Mouse (Mus musculus): Measurements from ENCODE around the gene Shank2. TPM values are rescaled to one million over a fixed set of nuclear protein-coding genes. Genes with fewer than 3 reads are reported as not detected.

Gene Shank2
- polyA plus RNA-seq, 1 experiment from 2014 or later, result 0.76 TPM

DNA sequence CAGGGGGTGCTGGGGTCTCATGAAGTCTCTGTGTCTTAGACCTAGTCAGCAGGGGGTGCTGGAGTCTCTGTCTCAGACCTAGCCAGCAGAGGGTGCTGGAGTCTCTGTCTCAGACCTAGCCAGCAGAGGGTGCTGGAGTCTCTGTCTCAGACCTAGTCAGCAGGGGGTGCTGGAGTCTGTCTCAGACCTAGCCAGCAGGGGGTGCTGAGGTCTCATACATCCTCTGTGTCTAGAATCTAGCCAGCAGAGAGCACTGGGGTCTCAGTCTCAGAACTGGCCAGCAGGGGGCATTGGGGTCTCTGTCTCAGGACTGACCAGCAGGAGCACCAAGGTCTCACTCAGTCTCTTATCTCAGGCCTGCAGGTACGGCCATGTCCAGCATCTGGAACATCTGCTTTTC, 79.7 kb downstream of the Shank2 start:
- no peak overlapping the region for H3K9ac ChIP-seq (replicated peaks; ENCODE audit: low read depth)
- H3K4me2 ChIP-seq (replicated peaks; ENCODE audit: low read depth, low read length), result no peak overlapping the region
- no peaks in the 10 kb centered on the region for H3K27me3 ChIP-seq (replicated peaks; ENCODE audit: insufficient read depth, low read length)
- no peak overlapping the region for H3K27ac ChIP-seq (ENCODE audit: low read length)
- H3K9me3 ChIP-seq (ENCODE audit: low read length), result no peaks in the 10 kb centered on the region
- H3K4me1 ChIP-seq (ENCODE audit: insufficient read depth, low read depth, low read length), result no peaks in the 10 kb centered on the region
- H3K36me3 ChIP-seq (ENCODE audit: insufficient read depth, low read length), result no peaks in the 10 kb centered on the region
- TF ChIP-seq EP300 (IDR thresholded peaks at IDR 0.05) (no peak), CTCF (IDR thresholded peaks at IDR 0.05) (peak; percentile 79)
- ATAC-seq, result peak; percentile 59
- H3K4me3 ChIP-seq (ENCODE audit: low read depth, low read length), result no peak overlapping the region
- DNase-seq (ENCODE audit: low spot score), result peak; percentile 12
- WGBS, result 79% methylated on average over 1 of the region's 1 CpGs

DNA sequence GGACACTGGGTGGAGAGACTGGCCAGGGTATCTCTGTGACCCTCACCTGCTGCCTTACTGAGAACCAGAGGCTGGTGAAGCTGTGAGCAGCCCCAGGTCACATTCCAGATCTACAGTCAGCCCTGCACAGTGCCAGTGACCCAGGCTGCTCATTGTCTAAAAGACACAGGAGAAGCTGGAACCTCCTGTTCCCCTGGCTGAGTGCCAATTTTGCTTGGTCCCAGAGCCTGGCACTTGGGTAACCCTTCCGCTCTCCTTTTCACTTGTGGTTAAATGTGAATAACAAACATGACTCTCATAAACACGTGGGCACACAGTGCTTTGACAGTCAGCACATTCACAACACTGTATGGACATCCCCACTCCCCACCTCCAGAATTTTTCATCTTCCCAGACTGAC, 80.2 kb downstream of the Shank2 start:
- H3K4me1 ChIP-seq (ENCODE audit: insufficient read depth, low read depth, low read length), result no peaks in the 10 kb centered on the region
- no peak overlapping the region for H3K4me3 ChIP-seq (ENCODE audit: low read depth, low read length)
- no peaks in the 10 kb centered on the region for H3K9me3 ChIP-seq (ENCODE audit: low read length)
- H3K36me3 ChIP-seq (ENCODE audit: insufficient read depth, low read length), result no peaks in the 10 kb centered on the region
- TF ChIP-seq CTCF (IDR thresholded peaks at IDR 0.05), result no peak
- WGBS, result 79% methylated on average over 2 of the region's 2 CpGs
- no peak overlapping the region for H3K27ac ChIP-seq (ENCODE audit: low read length)
- ATAC-seq (0 out of 2 replicates have a peak, but pooled peaks have one; percentile 12), DNase-seq (ENCODE audit: low spot score) (peak; percentile 7)
- no peak overlapping the region for H3K9ac ChIP-seq (replicated peaks; ENCODE audit: low read depth)
- H3K27me3 ChIP-seq (replicated peaks; ENCODE audit: insufficient read depth, low read length), result no peaks in the 10 kb centered on the region
- no peak overlapping the region for H3K4me2 ChIP-seq (replicated peaks; ENCODE audit: low read depth, low read length)

DNA sequence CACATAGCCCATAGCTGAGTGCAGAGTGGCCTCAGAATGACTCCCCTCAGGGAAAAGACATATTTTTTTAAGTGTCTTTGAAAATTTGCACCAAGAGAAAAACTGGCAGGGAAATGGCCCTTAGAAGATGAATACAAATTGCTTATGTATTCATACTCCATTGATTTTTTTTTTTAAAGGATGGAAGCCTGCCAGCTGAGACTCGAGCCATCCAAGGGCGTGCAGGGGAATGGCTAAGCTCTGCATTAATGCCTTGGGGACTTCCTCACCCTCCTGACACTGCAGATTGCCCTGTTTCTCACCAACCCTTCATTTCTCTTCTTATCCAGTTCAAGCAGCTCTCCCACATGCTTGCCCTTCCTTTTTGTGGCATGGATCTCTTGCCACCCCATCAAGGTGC, 85.5 kb downstream of the Shank2 start:
- Histone ChIP-seq H3K4me2 (replicated peaks; ENCODE audit: low read depth, low read length) (no peak overlapping the region), H3K36me3 (ENCODE audit: insufficient read depth, low read length) (no peaks in the 10 kb centered on the region), H3K4me1 (ENCODE audit: insufficient read depth, low read depth, low read length) (no peaks in the 10 kb centered on the region), H3K27ac (ENCODE audit: low read length) (no peak overlapping the region), H3K4me3 (ENCODE audit: low read depth, low read length) (no peak overlapping the region), H3K9ac (replicated peaks; ENCODE audit: low read depth) (no peak overlapping the region), H3K9me3 (ENCODE audit: low read length) (no peaks in the 10 kb centered on the region), H3K27me3 (replicated peaks; ENCODE audit: insufficient read depth, low read length) (no peaks in the 10 kb centered on the region)
- no peak for ATAC-seq
- WGBS, result 27% methylated on average over 2 of the region's 2 CpGs
- TF ChIP-seq CTCF (IDR thresholded peaks at IDR 0.05) (no peak), EP300 (IDR thresholded peaks at IDR 0.05) (no peak)
- no peak for DNase-seq (ENCODE audit: low spot score)

DNA sequence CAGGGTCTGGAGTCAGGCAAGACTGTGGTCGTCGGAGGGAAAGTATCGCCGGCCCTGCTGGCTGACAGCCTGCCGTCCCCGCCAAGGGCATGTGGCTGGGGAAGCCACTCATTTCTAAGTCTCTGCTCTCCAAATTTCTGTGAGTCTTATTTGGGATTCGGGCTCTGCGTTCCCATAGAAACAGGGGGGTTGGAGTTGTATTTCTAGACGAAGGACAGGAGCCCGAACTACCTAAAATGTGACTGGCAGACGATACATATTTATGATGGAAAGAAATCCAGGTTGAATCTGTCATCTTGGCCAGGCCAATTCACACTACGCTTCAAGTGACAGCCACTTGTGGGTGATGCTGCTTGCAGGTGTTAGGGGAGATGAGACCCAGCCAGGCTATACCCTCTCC, 92.4 kb downstream of the Shank2 start:
- Histone ChIP-seq H3K9ac (replicated peaks; ENCODE audit: low read depth) (no peak overlapping the region), H3K9me3 (ENCODE audit: low read length) (no peaks in the 10 kb centered on the region), H3K4me1 (ENCODE audit: insufficient read depth, low read depth, low read length) (no peaks in the 10 kb centered on the region), H3K36me3 (ENCODE audit: insufficient read depth, low read length) (no peaks in the 10 kb centered on the region), H3K27me3 (replicated peaks; ENCODE audit: insufficient read depth, low read length) (no peaks in the 10 kb centered on the region), H3K4me2 (replicated peaks; ENCODE audit: low read depth, low read length) (no peak overlapping the region), H3K4me3 (ENCODE audit: low read depth, low read length) (no peak overlapping the region), H3K27ac (ENCODE audit: low read length) (no peak overlapping the region)
- TF ChIP-seq CTCF (IDR thresholded peaks at IDR 0.05) (no peak), EP300 (IDR thresholded peaks at IDR 0.05) (no peak)
- no peak for DNase-seq (ENCODE audit: low spot score)
- WGBS, result 84% methylated on average over 12 of the region's 12 CpGs
- ATAC-seq, result no peak

DNA sequence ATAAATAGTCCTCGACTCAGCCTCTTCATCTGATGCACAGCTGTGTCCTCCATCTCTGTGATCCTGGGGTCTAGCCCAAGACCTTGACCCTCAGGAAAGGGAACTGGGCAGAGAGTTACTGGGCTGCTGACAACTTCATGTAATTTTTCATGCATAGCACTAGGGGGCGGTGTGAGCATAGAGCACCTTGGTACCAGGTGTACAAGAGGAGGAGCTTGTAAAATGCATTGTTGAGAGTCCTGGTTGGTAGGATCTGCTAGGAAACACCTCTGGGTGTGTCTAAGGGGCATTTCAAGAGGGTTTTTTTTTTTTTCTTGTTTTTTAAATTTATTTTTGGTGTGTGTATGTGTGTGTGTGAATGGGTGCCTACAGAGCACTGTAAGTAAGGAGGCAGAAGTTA, 95.6 kb downstream of the Shank2 start:
- Histone ChIP-seq H3K36me3 (ENCODE audit: insufficient read depth, low read length) (no peaks in the 10 kb centered on the region), H3K9ac (replicated peaks; ENCODE audit: low read depth) (no peak overlapping the region), H3K4me1 (ENCODE audit: insufficient read depth, low read depth, low read length) (no peaks in the 10 kb centered on the region), H3K27ac (ENCODE audit: low read length) (no peak overlapping the region), H3K4me2 (replicated peaks; ENCODE audit: low read depth, low read length) (no peak overlapping the region), H3K9me3 (ENCODE audit: low read length) (no peaks in the 10 kb centered on the region), H3K4me3 (ENCODE audit: low read depth, low read length) (no peak overlapping the region), H3K27me3 (replicated peaks; ENCODE audit: insufficient read depth, low read length) (no peaks in the 10 kb centered on the region)
- 0% methylated on average over 2 of the region's 2 CpGs for WGBS
- DNase-seq (ENCODE audit: low spot score) (peak; percentile 67), ATAC-seq (no peak; the same call in 1 of the 2 replicates)
- no peak for TF ChIP-seq EP300 (IDR thresholded peaks at IDR 0.05)
- TF ChIP-seq CTCF (IDR thresholded peaks at IDR 0.05), result peak; percentile 71

DNA sequence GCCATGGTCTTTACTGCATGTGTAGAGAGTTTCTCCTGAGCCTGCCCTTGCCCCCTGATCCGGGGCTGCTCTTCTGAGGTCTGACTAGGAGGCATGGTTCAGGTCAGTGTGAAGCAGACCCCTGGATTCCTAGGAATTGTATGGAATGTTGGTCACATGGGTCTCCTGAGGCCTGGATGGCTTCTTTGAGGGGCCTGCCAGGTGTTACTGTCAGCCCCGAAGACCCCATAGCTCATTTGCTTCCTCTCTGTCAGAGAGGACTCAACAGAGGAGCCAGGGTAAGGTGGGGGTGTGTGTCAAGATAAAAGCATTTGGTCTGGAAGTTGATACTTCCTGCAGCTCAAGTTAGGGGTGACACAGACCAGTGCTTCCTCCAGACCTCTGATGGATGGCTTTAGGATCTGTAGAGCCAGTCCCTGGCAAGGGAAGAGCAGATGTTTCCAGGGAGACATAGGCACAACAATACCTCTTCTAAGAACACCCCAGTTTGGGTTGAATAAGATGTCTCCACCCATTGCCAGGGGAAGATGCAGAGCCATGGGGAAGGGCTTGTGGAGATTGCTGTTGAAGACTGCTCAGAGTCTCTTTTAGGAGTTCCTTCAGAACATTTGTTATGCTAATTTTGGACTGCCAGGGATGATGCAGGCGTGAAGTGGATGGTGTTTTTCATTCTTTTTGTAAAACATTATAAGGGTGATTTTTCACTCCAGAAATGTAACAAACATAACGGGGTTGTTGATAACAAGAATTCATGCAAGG, 100.7 kb downstream of the Shank2 start:
- no peak for TF ChIP-seq EP300 (IDR thresholded peaks at IDR 0.05)
- TF ChIP-seq CTCF (IDR thresholded peaks at IDR 0.05), result no peak
- DNase-seq (ENCODE audit: low spot score), result no peak
- H3K36me3 ChIP-seq (ENCODE audit: insufficient read depth, low read length), result no peaks in the 10 kb centered on the region

More for the DNA sequence above, 100.7 kb downstream of the Shank2 start:
- Histone ChIP-seq H3K4me2 (replicated peaks; ENCODE audit: low read depth, low read length) (no peak overlapping the region), H3K9me3 (ENCODE audit: low read length) (no peaks in the 10 kb centered on the region), H3K9ac (replicated peaks; ENCODE audit: low read depth) (no peak overlapping the region), H3K4me3 (ENCODE audit: low read depth, low read length) (no peak overlapping the region), H3K27me3 (replicated peaks; ENCODE audit: insufficient read depth, low read length) (no peaks in the 10 kb centered on the region), H3K4me1 (ENCODE audit: insufficient read depth, low read depth, low read length) (no peaks in the 10 kb centered on the region), H3K27ac (ENCODE audit: low read length) (no peak overlapping the region)
- no peak for ATAC-seq
- 54% methylated on average over 4 of the region's 4 CpGs for WGBS

Measured in lung, postnatal 0 days (tissue).